Mouse (Mus musculus) heart, postnatal 0 days (tissue): ENCODE measurements around the gene Fyb. TPM values are rescaled to one million over a fixed set of nuclear protein-coding genes. Genes with fewer than 3 reads are reported as not detected.

Source experiments
- ATAC-seq: fragments of 200-750 bp; cut with Nextera tagmentation; 2 replicates; pipeline ENCODE4 v1.8.0; 2017; ENCODE audit warnings: low read depth, moderate number of reproducible peaks, moderate library complexity; ENCODE audit not compliant: insufficient read depth
- DNase-seq: peaks from one replicate; pipeline ENCODE4 v3.0.0-alpha.2; 2016; ENCODE audit warnings: low spot score
- H3K27ac ChIP-seq: fragments of 300-500 bp; sonication (generic); 2 replicates; pipeline ENCODE4 v1.5.1; 2014; ENCODE audit warnings: low read depth, mild to moderate bottlenecking
- H3K27me3 ChIP-seq: fragments of 300-500 bp; sonication (generic); 2 replicates; pipeline ENCODE4 v1.6.1; 2014; ENCODE audit warnings: low read length, mixed read lengths; ENCODE audit not compliant: control insufficient read depth, insufficient read depth
- H3K36me3 ChIP-seq: fragments of 300-500 bp; sonication (generic); replicated peaks from 2 replicates; pipeline ENCODE4 v1.6.1; 2014; ENCODE audit warnings: low read length, mixed read lengths; ENCODE audit not compliant: control insufficient read depth, insufficient read depth
- H3K4me1 ChIP-seq: fragments of 300-500 bp; sonication (generic); 2 replicates; pipeline ENCODE4 v1.6.1; 2014; ENCODE audit warnings: antibody characterized with exemption; ENCODE audit not compliant: control insufficient read depth, insufficient read depth
- H3K4me2 ChIP-seq: fragments of 300-500 bp; sonication (generic); 2 replicates; pipeline ENCODE4 v1.6.1; 2014; ENCODE audit warnings: low read depth, mild to moderate bottlenecking, low read length, moderate library complexity
- H3K4me3 ChIP-seq: fragments of 300-500 bp; sonication (generic); 2 replicates; pipeline ENCODE4 v1.5.1; 2014; ENCODE audit warnings: low read depth, low read length
- H3K9ac ChIP-seq: fragments of 300-500 bp; sonication (generic); replicated peaks from 2 replicates; pipeline ENCODE4 v1.6.1; 2014; ENCODE audit warnings: low read depth, low read length, mixed read lengths
- H3K9me3 ChIP-seq: fragments of 300-500 bp; sonication (generic); replicated peaks from 2 replicates; pipeline ENCODE4 v1.6.1; 2016; ENCODE audit warnings: low read length; ENCODE audit not compliant: control insufficient read depth
- CTCF ChIP-seq: IDR thresholded peaks from 2 replicates; pipeline ENCODE4 v1.5.1; 2016; ENCODE audit warnings: antibody characterized with exemption, control low read depth, low read depth
- EP300 ChIP-seq: IDR thresholded peaks from 2 replicates; pipeline ENCODE4 v1.6.1; 2016; ENCODE audit warnings: antibody characterized with exemption, low read depth
- WGBS: fragments of 180-500 bp; shearing (Covaris S2); extraction: QIAGEN DNeasy Blood & Tissue Kit; methylation state at CpG from one replicate; pipeline ENCODE4 v1.1.7; 2014; 5-methylcytosine and 5-hydroxymethylcytosine counted together
- polyA plus RNA-seq: library from polyadenylated mRNA; unstranded; fragments of >200 nt; fragmentation: Nextera tagmentation; extraction: Ambion mirVana; gene quantifications from 2 replicates; pipeline ENCODE4 v1.2.1, GENCODE M21; 2015
- total RNA-seq: library from RNA; depleted of rRNA; stranded (reverse); fragments of >200 nt; gene quantifications from 2 replicates; pipeline ENCODE4 v1.2.3, GENCODE M21; 2014; ENCODE audit warnings: low replicate concordance

Fyb gene
- total and polyA plus RNA-seq, 2 experiments from 2014 or later: 1.8 TPM; not detected in 1

GRCm38 (mm10) chr15:6590846-6591451 is 68.3 kb downstream of the Fyb start:
- no peaks in the 10 kb centered on the region for H3K36me3 ChIP-seq
- TF ChIP-seq EP300: no peak
- TF ChIP-seq CTCF: no peak
- DNase-seq: no peak
- H3K9ac ChIP-seq: no peak overlapping the region
- no peak for ATAC-seq
- no peak overlapping the region for H3K4me3 ChIP-seq
- no peaks in the 10 kb centered on the region for H3K9me3 ChIP-seq
- no peak overlapping the region for H3K27ac ChIP-seq
- 78% methylated on average over 4 of the region's 4 CpGs for WGBS
- no peaks in the 10 kb centered on the region for H3K27me3 ChIP-seq
- no peak overlapping the region for H3K4me2 ChIP-seq
- no peaks in the 10 kb centered on the region for H3K4me1 ChIP-seq

- no peaks in the 10 kb centered on the region for H3K27me3 ChIP-seq
- no peak for TF ChIP-seq CTCF
- TF ChIP-seq EP300: no peak
- H3K4me1 ChIP-seq: no peaks in the 10 kb centered on the region
- no peaks in the 10 kb centered on the region for H3K36me3 ChIP-seq
- no peak overlapping the region for H3K27ac ChIP-seq
- WGBS: 58% methylated on average over 1 of the region's 1 CpGs
- H3K9me3 ChIP-seq: no peaks in the 10 kb centered on the region
- DNase-seq (no peak), ATAC-seq (no peak)
- no peak overlapping the region for H3K4me2 ChIP-seq
- H3K4me3 ChIP-seq: no peak overlapping the region
- no peak overlapping the region for H3K9ac ChIP-seq
Measured at GRCm38 (mm10) chr15:6591527-6591926, 68.9 kb downstream of the Fyb start.

GRCm38 (mm10) chr15:6592561-6593253 is 70.1 kb downstream of the Fyb start:
- TF ChIP-seq CTCF (no peak), EP300 (no peak)
- Histone ChIP-seq H3K4me2 (no peak overlapping the region), H3K27me3 (no peaks in the 10 kb centered on the region), H3K27ac (no peak overlapping the region; the same call in 1 of the 2 replicates), H3K9me3 (no peaks in the 10 kb centered on the region), H3K4me1 (no peaks in the 10 kb centered on the region), H3K9ac (no peak overlapping the region), H3K36me3 (no peaks in the 10 kb centered on the region), H3K4me3 (no peak overlapping the region)
- no peak for DNase-seq
- no peak for ATAC-seq
- WGBS: 63% methylated on average over 5 of the region's 5 CpGs

GRCm38 (mm10) chr15:6593254-6593623 is 70.6 kb downstream of the Fyb start:
- TF ChIP-seq CTCF (no peak), EP300 (no peak)
- Histone ChIP-seq H3K27me3 (no peaks in the 10 kb centered on the region), H3K4me2 (no peak overlapping the region), H3K9ac (no peak overlapping the region), H3K36me3 (no peaks in the 10 kb centered on the region), H3K4me1 (no peaks in the 10 kb centered on the region), H3K4me3 (no peak overlapping the region), H3K27ac (no peak overlapping the region), H3K9me3 (no peaks in the 10 kb centered on the region)
- DNase-seq: no peak
- WGBS: 47% methylated on average over 1 of the region's 1 CpGs
- ATAC-seq: no peak

- TF ChIP-seq EP300 (no peak), CTCF (no peak)
- Histone ChIP-seq H3K4me2 (no peak overlapping the region), H3K27ac (no peak overlapping the region), H3K9ac (no peak overlapping the region), H3K27me3 (no peaks in the 10 kb centered on the region), H3K36me3 (no peaks in the 10 kb centered on the region), H3K4me1 (no peaks in the 10 kb centered on the region), H3K9me3 (no peaks in the 10 kb centered on the region), H3K4me3 (no peak overlapping the region)
- WGBS: 58% methylated on average over 3 of the region's 3 CpGs
- ATAC-seq (no peak), DNase-seq (no peak)
Measured at GRCm38 (mm10) chr15:6598626-6599025, 76.0 kb downstream of the Fyb start.
